Mouse (Mus musculus): ENCODE results near the gene Fgfr2. TPM values are rescaled to one million over a fixed set of nuclear protein-coding genes. Genes with fewer than 3 reads are reported as not detected.
"Not testable (repeated sequence)": the region's sequence is repeated elsewhere in the genome, so short reads cannot be mapped to it uniquely, and the experiment has no call there.

The Fgfr2 gene
- polyA plus RNA-seq, 1 experiment from 2014 or later: 47.9 TPM

DNA sequence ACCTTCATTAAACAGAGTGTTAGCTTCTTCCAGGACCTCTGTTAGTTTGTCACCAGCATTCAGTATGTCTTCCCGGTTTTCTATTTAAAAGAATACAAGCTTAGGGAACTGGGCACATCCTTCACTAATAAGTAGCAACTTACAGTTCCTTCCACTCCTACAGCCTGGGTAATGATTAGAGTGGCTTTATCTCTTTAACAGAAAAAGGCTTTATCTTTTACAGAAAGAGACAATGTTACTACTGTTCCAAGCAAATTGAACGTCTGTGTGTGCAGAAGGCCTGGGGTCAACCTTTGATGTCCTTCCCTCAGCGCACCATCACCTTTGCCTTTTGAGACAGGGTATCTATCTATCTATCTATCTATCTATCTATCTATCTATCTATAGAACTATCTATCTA, 2577.3 kb downstream of the Fgfr2 start:
- H3K9me3 ChIP-seq (replicated peaks): no peaks in the 10 kb centered on the region
- H3K27ac ChIP-seq: peak overlapping the region; percentile 98
- peaks cover 21% of the 10 kb centered on the region for H3K4me1 ChIP-seq
- H3K36me3 ChIP-seq (ENCODE audit: poor library complexity, severe bottlenecking): peaks cover 39% of the 10 kb centered on the region
- peak overlapping the region; percentile 83 for H3K4me2 ChIP-seq
- WGBS: 54% methylated on average over 3 of the region's 3 CpGs
- peak overlapping the region; percentile 91 for H3K4me3 ChIP-seq
- ATAC-seq: no peak
- peak overlapping the region; percentile 96 for H3K9ac ChIP-seq
- no peaks in the 10 kb centered on the region for H3K27me3 ChIP-seq

DNA sequence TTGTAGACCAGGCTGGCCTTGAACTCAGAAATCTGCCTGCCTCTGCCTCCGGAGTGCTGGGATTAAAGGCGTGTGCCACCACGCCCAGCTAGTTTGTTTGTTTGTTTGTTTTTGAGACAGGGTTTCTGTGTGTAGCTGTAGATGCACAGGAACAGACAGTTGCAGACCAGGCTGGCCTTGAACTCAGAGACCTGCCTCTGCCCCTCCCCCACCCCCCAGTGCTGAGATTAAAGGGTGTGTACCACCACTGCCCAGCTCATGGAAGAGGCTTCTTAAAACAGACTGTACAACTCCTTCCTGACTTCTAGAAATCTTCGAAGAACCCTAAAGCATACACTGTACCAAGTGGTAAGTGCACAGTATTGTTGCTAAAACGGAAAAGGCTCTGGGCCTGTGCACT, 2577.7 kb downstream of the Fgfr2 start:
- H3K9me3 ChIP-seq (replicated peaks): no peaks in the 10 kb centered on the region
- H3K4me2 ChIP-seq: peak overlapping the region; percentile 83
- peaks cover 21% of the 10 kb centered on the region for H3K4me1 ChIP-seq
- H3K27ac ChIP-seq: no peak overlapping the region
- H3K27me3 ChIP-seq: no peaks in the 10 kb centered on the region
- 94% methylated on average over 5 of the region's 5 CpGs for WGBS
- peak overlapping the region; percentile 96; the same call in 1 of the 2 replicates for H3K9ac ChIP-seq
- no peak for ATAC-seq
- peak overlapping the region; percentile 91 for H3K4me3 ChIP-seq
- peaks cover 42% of the 10 kb centered on the region for H3K36me3 ChIP-seq (ENCODE audit: poor library complexity, severe bottlenecking)

DNA sequence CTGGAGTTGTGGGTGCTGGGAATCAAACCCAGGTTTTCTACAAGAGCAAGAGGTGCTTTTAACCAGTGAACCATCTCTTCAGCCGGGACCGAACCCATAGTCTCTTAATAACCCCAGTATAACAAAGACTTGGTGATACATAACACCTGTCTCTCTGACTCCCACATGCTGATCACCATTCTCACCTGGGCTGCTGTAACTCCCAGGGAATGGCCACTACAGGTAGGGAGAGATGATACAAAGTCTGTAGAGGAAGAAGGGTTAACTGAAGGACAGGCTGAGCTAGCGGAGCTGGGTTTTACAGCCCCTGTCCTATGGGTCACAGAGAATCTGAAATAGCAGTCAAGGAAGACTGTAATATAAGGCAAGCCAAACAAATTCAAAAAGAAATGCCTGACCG, 2580.0 kb downstream of the Fgfr2 start:
- H3K27ac ChIP-seq: no peak overlapping the region
- 97% methylated on average over 4 of the region's 4 CpGs for WGBS
- H3K4me3 ChIP-seq: no peak overlapping the region
- H3K4me2 ChIP-seq: no peak overlapping the region
- no peaks in the 10 kb centered on the region for H3K27me3 ChIP-seq
- no peak overlapping the region for H3K9ac ChIP-seq
- H3K36me3 ChIP-seq (ENCODE audit: poor library complexity, severe bottlenecking): peaks cover 64% of the 10 kb centered on the region
- H3K9me3 ChIP-seq (replicated peaks): no peaks in the 10 kb centered on the region
- H3K4me1 ChIP-seq: peaks cover 21% of the 10 kb centered on the region
- no peak for ATAC-seq

- WGBS: 87% methylated on average over 7 of the region's 7 CpGs
- H3K36me3 ChIP-seq (ENCODE audit: poor library complexity, severe bottlenecking): peaks cover 92% of the 10 kb centered on the region
- H3K4me2 ChIP-seq: no peak overlapping the region
- no peaks in the 10 kb centered on the region for H3K27me3 ChIP-seq
- no peak overlapping the region for H3K27ac ChIP-seq
- no peak overlapping the region for H3K9ac ChIP-seq
- H3K9me3 ChIP-seq (replicated peaks): no peaks in the 10 kb centered on the region
- H3K4me3 ChIP-seq: no peak overlapping the region
- peaks cover 8% of the 10 kb centered on the region for H3K4me1 ChIP-seq
- no peak for ATAC-seq
Observed at GRCm38 (mm10) chr7:130540176-130540575, 2583.0 kb downstream of the Fgfr2 start.

DNA sequence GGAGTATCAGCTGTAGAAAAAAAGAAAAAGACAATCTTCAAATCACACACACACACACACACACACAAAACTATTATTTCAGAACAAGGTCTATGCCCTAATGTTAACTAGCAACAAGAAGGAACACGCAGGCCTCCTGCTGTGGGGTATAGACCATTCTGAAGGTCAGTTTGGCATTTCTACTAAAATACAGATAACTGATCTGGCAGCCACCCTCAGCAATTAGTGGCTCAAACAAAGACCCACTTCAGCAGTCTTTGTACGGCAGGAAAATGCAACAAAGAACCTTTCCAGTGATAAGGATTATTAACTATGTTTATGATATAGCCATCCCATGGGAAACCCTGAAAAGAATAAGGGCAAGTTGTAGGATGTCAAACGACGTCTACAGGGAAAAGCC, 2586.1 kb downstream of the Fgfr2 start:
- H3K9me3 ChIP-seq (replicated peaks): no peaks in the 10 kb centered on the region
- H3K4me1 ChIP-seq: 0 out of 2 replicates have a peak, but pooled peaks cover 2% of the 10 kb centered on the region
- no peaks in the 10 kb centered on the region for H3K27me3 ChIP-seq
- H3K36me3 ChIP-seq (ENCODE audit: poor library complexity, severe bottlenecking): peaks cover 78% of the 10 kb centered on the region
- no peak overlapping the region for H3K27ac ChIP-seq
- H3K4me3 ChIP-seq: no peak overlapping the region
- 84% methylated on average over 4 of the region's 4 CpGs for WGBS
- no peak for ATAC-seq
- no peak overlapping the region for H3K9ac ChIP-seq
- no peak overlapping the region for H3K4me2 ChIP-seq

GRCm38 (mm10) chr7:130535174-130535573, 2588.0 kb downstream of the Fgfr2 start:
- no peak overlapping the region for H3K27ac ChIP-seq
- H3K9me3 ChIP-seq (replicated peaks): no peaks in the 10 kb centered on the region
- H3K36me3 ChIP-seq (ENCODE audit: poor library complexity, severe bottlenecking): peaks cover 77% of the 10 kb centered on the region
- ATAC-seq: no peak
- no peak overlapping the region for H3K4me2 ChIP-seq
- H3K9ac ChIP-seq: no peak overlapping the region
- 89% methylated on average over 4 of the region's 4 CpGs for WGBS
- 0 out of 2 replicates have a peak, but pooled peaks cover 2% of the 10 kb centered on the region for H3K4me1 ChIP-seq
- H3K27me3 ChIP-seq: no peaks in the 10 kb centered on the region
- no peak overlapping the region for H3K4me3 ChIP-seq

GRCm38 (mm10) chr7:130533316-130534260, 2589.6 kb downstream of the Fgfr2 start:
- 48% methylated on average over 25 of the region's 25 CpGs for WGBS

DNA sequence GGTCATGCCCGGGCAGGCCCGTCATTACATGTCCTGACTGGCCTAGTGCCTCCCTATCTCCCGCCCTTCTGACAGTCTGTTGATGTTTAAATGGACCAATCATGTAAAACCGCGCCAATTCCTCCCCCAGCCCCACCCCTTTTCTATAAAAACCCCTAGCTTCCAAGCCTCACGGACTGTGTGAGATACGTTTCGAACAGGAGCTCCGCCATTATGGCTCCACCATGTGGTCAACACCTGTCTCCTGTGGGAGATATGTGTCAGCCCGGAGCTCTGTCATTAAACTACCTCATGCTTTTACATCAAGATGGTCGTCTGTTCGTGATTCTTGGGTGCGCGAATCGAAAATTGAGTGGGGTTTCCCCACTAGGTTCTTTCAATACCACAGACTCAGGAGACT, 2592.0 kb downstream of the Fgfr2 start:
- not testable (repeated sequence) for ATAC-seq; H3K9ac ChIP-seq; H3K27ac ChIP-seq; H3K4me2 ChIP-seq; H3K4me1 ChIP-seq; H3K4me3 ChIP-seq; H3K9me3 ChIP-seq (replicated peaks); H3K27me3 ChIP-seq
- peaks cover 40% of the 10 kb centered on the region for H3K36me3 ChIP-seq (ENCODE audit: poor library complexity, severe bottlenecking)
- 94% methylated on average over 14 of the region's 15 CpGs for WGBS

More at GRCm38 (mm10) chr7:130533316-130534260, 2589.6 kb downstream of the Fgfr2 start:
- Histone ChIP-seq H3K9ac (no peak overlapping the region), H3K4me3 (no peak overlapping the region), H3K4me1 (0 out of 2 replicates have a peak, but pooled peaks cover 2% of the 10 kb centered on the region), H3K9me3 (replicated peaks) (no peaks in the 10 kb centered on the region), H3K27me3 (no peaks in the 10 kb centered on the region), H3K36me3 (ENCODE audit: poor library complexity, severe bottlenecking) (peaks cover 61% of the 10 kb centered on the region), H3K4me2 (no peak overlapping the region), H3K27ac (no peak overlapping the region; the same call in 1 of the 2 replicates)
- ATAC-seq: peak; percentile 79; the same call in 1 of the 2 replicates

DNA sequence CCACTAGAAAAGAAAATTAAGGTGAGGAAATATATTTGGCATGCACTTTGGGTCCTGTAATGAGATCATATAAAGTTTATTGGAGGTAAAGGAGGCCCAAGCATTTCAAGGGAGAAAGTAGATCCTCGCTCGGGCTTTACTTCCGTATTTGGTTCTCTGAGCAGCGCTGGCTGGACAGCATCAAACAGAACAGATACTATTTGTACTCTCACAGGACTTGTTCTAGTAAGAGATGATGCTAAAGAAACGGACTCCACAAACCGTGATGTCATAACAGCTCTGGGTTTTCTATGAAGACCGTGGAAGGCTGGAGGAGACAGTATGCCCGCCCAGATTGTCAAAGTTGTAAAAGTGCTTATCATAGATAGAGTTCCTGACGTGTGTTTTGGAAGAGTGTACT, 2595.8 kb downstream of the Fgfr2 start:
- WGBS: 87% methylated on average over 9 of the region's 9 CpGs
- Histone ChIP-seq H3K4me1 (no peaks in the 10 kb centered on the region), H3K4me2 (no peak overlapping the region), H3K9me3 (replicated peaks) (no peaks in the 10 kb centered on the region), H3K27ac (no peak overlapping the region), H3K27me3 (no peaks in the 10 kb centered on the region), H3K9ac (no peak overlapping the region), H3K36me3 (ENCODE audit: poor library complexity, severe bottlenecking) (peaks cover 18% of the 10 kb centered on the region), H3K4me3 (no peak overlapping the region)
- ATAC-seq: no peak

GRCm38 (mm10) chr7:130523451-130523850, 2599.7 kb downstream of the Fgfr2 start:
- H3K27me3 ChIP-seq: no peaks in the 10 kb centered on the region
- no peak overlapping the region for H3K9ac ChIP-seq
- H3K36me3 ChIP-seq (ENCODE audit: poor library complexity, severe bottlenecking): no peaks in the 10 kb centered on the region
- 94% methylated on average over 8 of the region's 8 CpGs for WGBS
- peaks cover 7% of the 10 kb centered on the region for H3K4me1 ChIP-seq
- H3K27ac ChIP-seq: no peak overlapping the region
- H3K4me2 ChIP-seq: no peak overlapping the region
- ATAC-seq: no peak
- no peak overlapping the region for H3K4me3 ChIP-seq
- no peaks in the 10 kb centered on the region for H3K9me3 ChIP-seq (replicated peaks)

- WGBS: 95% methylated on average over 14 of the region's 14 CpGs
- H3K9me3 ChIP-seq (replicated peaks): no peaks in the 10 kb centered on the region
- no peak overlapping the region for H3K4me3 ChIP-seq
- no peaks in the 10 kb centered on the region for H3K27me3 ChIP-seq
- ATAC-seq: no peak
- 0 out of 2 replicates have a peak overlapping the region, but pooled peaks have one; percentile 76 for H3K4me2 ChIP-seq
- H3K4me1 ChIP-seq: peaks cover 22% of the 10 kb centered on the region
- H3K27ac ChIP-seq: no peak overlapping the region
- no peaks in the 10 kb centered on the region for H3K36me3 ChIP-seq (ENCODE audit: poor library complexity, severe bottlenecking)
- H3K9ac ChIP-seq: no peak overlapping the region
Observed at GRCm38 (mm10) chr7:130520812-130521422, 2602.2 kb downstream of the Fgfr2 start.

DNA sequence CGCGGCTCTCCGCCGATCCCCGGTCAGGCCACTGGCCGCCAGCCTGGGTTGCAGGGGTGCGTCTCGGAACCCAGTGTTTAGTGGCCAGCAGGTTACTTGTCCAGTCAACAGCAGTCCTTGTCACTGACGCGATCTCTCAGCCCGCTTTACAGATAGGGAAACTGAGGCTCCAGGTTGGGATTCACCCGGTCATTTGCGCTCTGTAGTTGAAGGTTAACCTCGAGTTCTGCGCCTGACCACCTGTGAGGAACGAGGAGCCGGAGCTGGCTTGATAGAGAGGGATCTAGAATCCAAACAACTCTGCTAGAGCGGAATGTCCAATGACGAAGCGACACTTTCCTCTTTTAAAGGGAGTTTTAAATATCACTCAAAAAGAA, 2603.1 kb downstream of the Fgfr2 start, which contains the start of gene Ate1:
Gene Ate1 (minus strand): TSS at position 321 of the 377 bp plus-strand sequence.
- no peaks in the 10 kb centered on the region for H3K9me3 ChIP-seq (replicated peaks)
- WGBS: 21% methylated on average over 20 of the region's 20 CpGs
- peak within 1 kb of the TSS; percentile 82 for H3K4me3 ChIP-seq
- peak within 1 kb of the TSS; percentile 94 for H3K9ac ChIP-seq
- no peaks in the 10 kb centered on the region for H3K27me3 ChIP-seq
- peak within 1 kb of the TSS; percentile 94 for H3K27ac ChIP-seq
- H3K36me3 ChIP-seq (ENCODE audit: poor library complexity, severe bottlenecking): 0 out of 2 replicates have a peak, but pooled peaks cover 5% of the 10 kb centered on the region
- H3K4me1 ChIP-seq: peaks cover 22% of the 10 kb centered on the region
- no peak for ATAC-seq
- peak within 1 kb of the TSS; percentile 76 for H3K4me2 ChIP-seq

Measured in forebrain, embryonic 13.5 days (tissue).